Mouse (Mus musculus): ENCODE results near the gene Adap2. TPM values are rescaled to one million over a fixed set of nuclear protein-coding genes. Genes with fewer than 3 reads are reported as not detected.
A peak's percentile ranks its signal among the peaks of the same experiment; 100 is the strongest.

The Adap2 gene
- polyA plus RNA-seq, 1 experiment: not detected

GRCm38 (mm10) chr11:80208465-80208859 is 54.6 kb downstream of the Adap2 start:
- Histone ChIP-seq H3K27ac (ENCODE audit: insufficient read depth, low read length) (no peak overlapping the region), H3K4me3 (ENCODE audit: insufficient read depth, low read length) (no peak overlapping the region)

GRCm38 (mm10) chr11:80208860-80209800 is 55.2 kb downstream of the Adap2 start, which contains the start of gene Rhot1:
Gene Rhot1, plus strand, starts transcription at chr11:80209019.
- H3K4me3 ChIP-seq (ENCODE audit: insufficient read depth, low read length): peak within 1 kb of the TSS; percentile 91
- H3K4me1 ChIP-seq (ENCODE audit: control insufficient read depth, insufficient read depth, low read length): no peaks in the 10 kb centered on the region
- H3K27ac ChIP-seq (ENCODE audit: insufficient read depth, low read length): peak within 1 kb of the TSS; percentile 63
- TF ChIP-seq POLR2A (IDR thresholded peaks at IDR 0.05; ENCODE audit: low read depth, low read length): peak; percentile 85
- peak; percentile 87 for TF ChIP-seq CTCF (IDR thresholded peaks at IDR 0.05; ENCODE audit: borderline replicate concordance, insufficient read depth, low read length)

More at GRCm38 (mm10) chr11:80208465-80208859, 54.6 kb downstream of the Adap2 start:
- TF ChIP-seq POLR2A (IDR thresholded peaks at IDR 0.05; ENCODE audit: low read depth, low read length): no peak
- no peak for TF ChIP-seq CTCF (IDR thresholded peaks at IDR 0.05; ENCODE audit: borderline replicate concordance, insufficient read depth, low read length)
- no peaks in the 10 kb centered on the region for H3K4me1 ChIP-seq (ENCODE audit: control insufficient read depth, insufficient read depth, low read length)

- TF ChIP-seq CTCF (IDR thresholded peaks at IDR 0.05; ENCODE audit: borderline replicate concordance, insufficient read depth, low read length): no peak
- TF ChIP-seq POLR2A (IDR thresholded peaks at IDR 0.05; ENCODE audit: low read depth, low read length): no peak
- peak overlapping the region; percentile 91 for H3K4me3 ChIP-seq (ENCODE audit: insufficient read depth, low read length)
- H3K27ac ChIP-seq (ENCODE audit: insufficient read depth, low read length): no peak overlapping the region
- no peaks in the 10 kb centered on the region for H3K4me1 ChIP-seq (ENCODE audit: control insufficient read depth, insufficient read depth, low read length)
Measured at GRCm38 (mm10) chr11:80210321-80210720, 56.4 kb downstream of the Adap2 start.

GRCm38 (mm10) chr11:80212282-80212681 is 58.4 kb downstream of the Adap2 start:
- Histone ChIP-seq H3K4me1 (ENCODE audit: control insufficient read depth, insufficient read depth, low read length) (no peaks in the 10 kb centered on the region), H3K4me3 (ENCODE audit: insufficient read depth, low read length) (no peak overlapping the region), H3K27ac (ENCODE audit: insufficient read depth, low read length) (no peak overlapping the region)
- no peak for TF ChIP-seq POLR2A (IDR thresholded peaks at IDR 0.05; ENCODE audit: low read depth, low read length)
- no peak for TF ChIP-seq CTCF (IDR thresholded peaks at IDR 0.05; ENCODE audit: borderline replicate concordance, insufficient read depth, low read length)

GRCm38 (mm10) chr11:80215291-80215690 is 61.4 kb downstream of the Adap2 start:
- Histone ChIP-seq H3K4me1 (ENCODE audit: control insufficient read depth, insufficient read depth, low read length) (no peaks in the 10 kb centered on the region), H3K4me3 (ENCODE audit: insufficient read depth, low read length) (no peak overlapping the region), H3K27ac (ENCODE audit: insufficient read depth, low read length) (no peak overlapping the region)
- TF ChIP-seq CTCF (IDR thresholded peaks at IDR 0.05; ENCODE audit: borderline replicate concordance, insufficient read depth, low read length): no peak
- TF ChIP-seq POLR2A (IDR thresholded peaks at IDR 0.05; ENCODE audit: low read depth, low read length): no peak

GRCm38 (mm10) chr11:80218657-80219293 is 64.9 kb downstream of the Adap2 start:
- TF ChIP-seq CTCF (IDR thresholded peaks at IDR 0.05; ENCODE audit: borderline replicate concordance, insufficient read depth, low read length) (no peak), POLR2A (IDR thresholded peaks at IDR 0.05; ENCODE audit: low read depth, low read length) (no peak)
- H3K4me1 ChIP-seq (ENCODE audit: control insufficient read depth, insufficient read depth, low read length): no peaks in the 10 kb centered on the region
- H3K27ac ChIP-seq (ENCODE audit: insufficient read depth, low read length): no peak overlapping the region
- H3K4me3 ChIP-seq (ENCODE audit: insufficient read depth, low read length): no peak overlapping the region

Other genes starting within 250 kb of the Adap2 start
- gene Utp6, start 191.7 kb upstream of the Adap2 start, polyA plus RNA-seq (2011; ENCODE audit: insufficient read length, low read depth, missing spikeins): 34.9 and 38.4 TPM in 2 replicates
- gene Suz12, start 161.0 kb upstream of the Adap2 start, polyA plus RNA-seq (2011; ENCODE audit: insufficient read length, low read depth, missing spikeins): 50.9 and 63.6 TPM in 2 replicates
- 20.7 and 27.2 TPM in 2 replicates for gene Crlf3, start 73.1 kb upstream of the Adap2 start, polyA plus RNA-seq (2011; ENCODE audit: insufficient read length, low read depth, missing spikeins)
- 7.4 and 11.4 TPM in 2 replicates for gene Atad5, start 64.7 kb upstream of the Adap2 start, polyA plus RNA-seq (2011; ENCODE audit: insufficient read length, low read depth, missing spikeins)
- gene Tefm, start 11.9 kb upstream of the Adap2 start, polyA plus RNA-seq (2011; ENCODE audit: insufficient read length, low read depth, missing spikeins): 13.9 and 16.6 TPM in 2 replicates
- gene Rnf135, start 29.7 kb downstream of the Adap2 start, polyA plus RNA-seq (2011; ENCODE audit: insufficient read length, low read depth, missing spikeins): 7.5 and 8.0 TPM in 2 replicates
- gene Rhot1, start 54.9 kb downstream of the Adap2 start, polyA plus RNA-seq (2011; ENCODE audit: insufficient read length, low read depth, missing spikeins): 53.8 and 65.6 TPM in 2 replicates
- gene Rhbdl3, start 146.8 kb downstream of the Adap2 start, polyA plus RNA-seq (2011; ENCODE audit: insufficient read length, low read depth, missing spikeins): 1.3 and 1.8 TPM in 2 replicates
- 27.0 and 38.4 TPM in 2 replicates for gene 5730455P16Rik, start 223.9 kb downstream of the Adap2 start, polyA plus RNA-seq (2011; ENCODE audit: insufficient read length, low read depth, missing spikeins)
- gene Zfp207, start 229.2 kb downstream of the Adap2 start, polyA plus RNA-seq (2011; ENCODE audit: insufficient read length, low read depth, missing spikeins): 178 and 208 TPM in 2 replicates